Mouse (Mus musculus) erythroblast, embryonic 14.5 days (primary cell): ENCODE data around the gene Gm20741. TPM values are rescaled to one million over a fixed set of nuclear protein-coding genes. Genes with fewer than 3 reads are reported as not detected.

Experiments
- H3K27me3 ChIP-seq: 2 replicates; pipeline ENCODE4 v1.6.1; 2012; ENCODE audit warnings: inconsistent platforms; ENCODE audit not compliant: control insufficient read depth
- H3K36me3 ChIP-seq: 2 replicates; pipeline ENCODE4 v1.6.1; 2012; ENCODE audit warnings: mild to moderate bottlenecking, inconsistent platforms; ENCODE audit not compliant: control insufficient read depth
- H3K4me1 ChIP-seq: 2 replicates; pipeline ENCODE4 v1.6.1; 2012; ENCODE audit warnings: inconsistent platforms; ENCODE audit not compliant: control insufficient read depth
- H3K4me3 ChIP-seq: replicated peaks from 2 replicates; pipeline ENCODE3; 2012; ENCODE audit warnings: moderate library complexity, mild to moderate bottlenecking, inconsistent platforms
- H3K9me3 ChIP-seq: 2 replicates; pipeline ENCODE4 v1.6.1; 2012; ENCODE audit warnings: low read length, inconsistent platforms, mixed read lengths; ENCODE audit not compliant: control insufficient read depth
- GATA1 ChIP-seq: IDR thresholded peaks from 2 replicates; pipeline ENCODE4 v1.6.1; 2012; ENCODE audit warnings: low read length, inconsistent platforms, mixed read lengths
- TAL1 ChIP-seq: IDR thresholded peaks from 3 replicates; pipeline ENCODE4 v1.6.1; 2012; ENCODE audit warnings: low read length, inconsistent platforms, mixed read lengths
- polyA plus RNA-seq: library from polyadenylated mRNA; stranded (reverse); fragments of >175 nt; gene quantifications from 2 replicates; pipeline ENCODE4 v1.2.3, GENCODE M21; 2012

Gene Gm20741
- polyA plus RNA-seq, 1 experiment = not detected

GRCm38 (mm10) chr16:88774106-88774505, 37.9 kb downstream of the Gm20741 start, which contains the start of gene 2310057N15Rik:
TSS of gene 2310057N15Rik (minus strand) at chr16:88774206.
- Histone ChIP-seq H3K27me3 (no peaks in the 10 kb centered on the region), H3K36me3 (no peaks in the 10 kb centered on the region), H3K4me1 (no peaks in the 10 kb centered on the region), H3K9me3 (peaks cover 6% of the 10 kb centered on the region; the same call in 1 of the 2 replicates), H3K4me3 (no peak within 1 kb of the TSS)
- TF ChIP-seq GATA1 (no peak), TAL1 (no peak)

Other genes starting within 250 kb of the Gm20741 start
- gene Cldn8, start 249.0 kb downstream of the Gm20741 start, polyA plus RNA-seq = not detected in 2 replicates
- gene Krtap24-1, start 199.9 kb downstream of the Gm20741 start, polyA plus RNA-seq = not detected in 2 replicates
- gene 2310079G19Rik, start 184.6 kb downstream of the Gm20741 start, polyA plus RNA-seq = not detected in 2 replicates
- gene Krtap26-1, start 164.4 kb downstream of the Gm20741 start, polyA plus RNA-seq = not detected in 2 replicates
- not detected in 2 replicates for gene Krtap27-1, start 140.5 kb downstream of the Gm20741 start, polyA plus RNA-seq
- gene 2310061N02Rik, start 104.3 kb downstream of the Gm20741 start, polyA plus RNA-seq = not detected in 2 replicates
- gene Krtap13-1, start 83.4 kb downstream of the Gm20741 start, polyA plus RNA-seq = not detected in 2 replicates
- gene Krtap13, start 60.6 kb downstream of the Gm20741 start, polyA plus RNA-seq = not detected in 2 replicates
- not detected in 2 replicates for gene 2310034C09Rik, start 53.4 kb downstream of the Gm20741 start, polyA plus RNA-seq
- gene 2310057N15Rik, start 38.0 kb downstream of the Gm20741 start, polyA plus RNA-seq = not detected in 2 replicates
- gene Gm5965, start 34.3 kb downstream of the Gm20741 start, polyA plus RNA-seq = not detected in 2 replicates
- gene Krtap15, start 8.0 kb upstream of the Gm20741 start, polyA plus RNA-seq = not detected in 2 replicates
- gene Krtap14, start 13.9 kb upstream of the Gm20741 start, polyA plus RNA-seq = not detected in 2 replicates
- not detected in 2 replicates for gene Krtap19-1, start 57.2 kb upstream of the Gm20741 start, polyA plus RNA-seq
- not detected in 2 replicates for gene Krtap19-2, start 62.0 kb upstream of the Gm20741 start, polyA plus RNA-seq
- gene Krtap19-3, start 65.8 kb upstream of the Gm20741 start, polyA plus RNA-seq = not detected in 2 replicates
- not detected in 2 replicates for gene Krtap19-4, start 72.9 kb upstream of the Gm20741 start, polyA plus RNA-seq
- not detected in 2 replicates for gene Krtap19-5, start 84.2 kb upstream of the Gm20741 start, polyA plus RNA-seq
- gene Krtap19-9b, start 120.0 kb upstream of the Gm20741 start, polyA plus RNA-seq = not detected in 2 replicates
- gene Krtap16-3, start 150.7 kb upstream of the Gm20741 start, polyA plus RNA-seq = not detected in 2 replicates
- not detected in 2 replicates for gene Krtap22-2, start 198.5 kb upstream of the Gm20741 start, polyA plus RNA-seq
- gene Gm10229, start 203.1 kb upstream of the Gm20741 start, polyA plus RNA-seq = not detected in 2 replicates
- gene Krtap6-1, start 219.5 kb upstream of the Gm20741 start, polyA plus RNA-seq = not detected in 2 replicates
- gene Gm10228, start 229.3 kb upstream of the Gm20741 start, polyA plus RNA-seq = not detected in 2 replicates
- not detected in 2 replicates for gene Krtap6-5, start 235.7 kb upstream of the Gm20741 start, polyA plus RNA-seq